Mouse (Mus musculus): Measurements from ENCODE around the gene Zcchc7. TPM values are rescaled to one million over a fixed set of nuclear protein-coding genes. Genes with fewer than 3 reads are reported as not detected.
A peak's percentile ranks its signal among the peaks of the same experiment; 100 is the strongest.
"Not testable (repeated sequence)": the region's sequence is repeated elsewhere in the genome, so short reads cannot be mapped to it uniquely, and the experiment has no call there.

The Zcchc7 gene
- total RNA-seq, 2 experiments from 2014 or later = 13.8 to 14.3 TPM

GRCm38 (mm10) chr4:44756134-44756951 is 666 bp downstream of the Zcchc7 start:
- DNase-seq = peak; percentile 86 to 92
- intact Hi-C loops (cut with DNase I) = loop anchor here (5.0 to 10.0 kb wide), 5 partner anchors 131 to 648 kb away; partner anchors contain the start of genes Slc25a51 and Tomm5

- intact Hi-C loops (cut with DNase I) = loop anchor here (5.0 to 10.0 kb wide), 5 partner anchors 130 to 648 kb away; partner anchors contain the start of genes Slc25a51 and Tomm5
- not testable (repeated sequence) for DNase-seq
Measured at GRCm38 (mm10) chr4:44757131-44757530, 1.5 kb downstream of the Zcchc7 start.

- intact Hi-C loops (cut with DNase I) = no loop called here
- DNase-seq = no peak
Measured at GRCm38 (mm10) chr4:44774890-44775289, 19.2 kb downstream of the Zcchc7 start.

GRCm38 (mm10) chr4:44776651-44777050 is 21.0 kb downstream of the Zcchc7 start:
- intact Hi-C loops (cut with DNase I) = no loop called here
- peak; percentile 7 to 18 for DNase-seq

- no peak for DNase-seq
- intact Hi-C loops (cut with DNase I) = no loop called here
Measured at GRCm38 (mm10) chr4:44777101-44777500, 21.4 kb downstream of the Zcchc7 start.

- intact Hi-C loops (cut with DNase I) = no loop called here
- no peak for DNase-seq
Measured at GRCm38 (mm10) chr4:44777711-44778110, 22.0 kb downstream of the Zcchc7 start.

GRCm38 (mm10) chr4:44778316-44778715 is 22.6 kb downstream of the Zcchc7 start:
- no peak for DNase-seq
- intact Hi-C loops (cut with DNase I) = no loop called here

- intact Hi-C loops (cut with DNase I) = no loop called here
- DNase-seq = no peak
Measured at GRCm38 (mm10) chr4:44780462-44781157, 24.9 kb downstream of the Zcchc7 start.

GRCm38 (mm10) chr4:44781494-44781893 is 25.8 kb downstream of the Zcchc7 start:
- intact Hi-C loops (cut with DNase I) = no loop called here
- no peak for DNase-seq

GRCm38 (mm10) chr4:44783566-44784292 is 28.1 kb downstream of the Zcchc7 start:
- no peak for DNase-seq
- intact Hi-C loops (cut with DNase I) = no loop called here

- intact Hi-C loops (cut with DNase I) = no loop called here
- no peak for DNase-seq
Measured at GRCm38 (mm10) chr4:44812855-44813254, 57.2 kb downstream of the Zcchc7 start.

- intact Hi-C loops (cut with DNase I) = no loop called here
- no peak for DNase-seq
Measured at GRCm38 (mm10) chr4:44813770-44814169, 58.1 kb downstream of the Zcchc7 start.

GRCm38 (mm10) chr4:44816584-44816983 is 60.9 kb downstream of the Zcchc7 start:
- intact Hi-C loops (cut with DNase I) = no loop called here
- no peak for DNase-seq

- intact Hi-C loops (cut with DNase I) = no loop called here
- DNase-seq = no peak
Measured at GRCm38 (mm10) chr4:44830609-44831008, 74.9 kb downstream of the Zcchc7 start.

- intact Hi-C loops (cut with DNase I) = no loop called here
- DNase-seq = no peak
Measured at GRCm38 (mm10) chr4:44851835-44852251, 96.2 kb downstream of the Zcchc7 start.

GRCm38 (mm10) chr4:44871591-44871990 is 115.9 kb downstream of the Zcchc7 start:
- intact Hi-C loops (cut with DNase I) = no loop called here
- no peak for DNase-seq

- intact Hi-C loops (cut with DNase I) = no loop called here
- DNase-seq = no peak
Measured at GRCm38 (mm10) chr4:44872048-44872447, 116.4 kb downstream of the Zcchc7 start.

- intact Hi-C loops (cut with DNase I) = no loop called here
- DNase-seq = no peak
Measured at GRCm38 (mm10) chr4:44880065-44880623, 124.5 kb downstream of the Zcchc7 start.

- DNase-seq = no peak
Measured at GRCm38 (mm10) chr4:44886143-44886542, 130.5 kb downstream of the Zcchc7 start.

GRCm38 (mm10) chr4:44891344-44891743 is 135.7 kb downstream of the Zcchc7 start:
- intact Hi-C loops (cut with DNase I) = no loop called here
- DNase-seq = no peak

More at GRCm38 (mm10) chr4:44886143-44886542, 130.5 kb downstream of the Zcchc7 start:
- intact Hi-C loops (cut with DNase I) = loop anchor here (5.0 kb wide), 1 partner anchor 129 kb away; the partner anchor contains the start of gene Zcchc7
